Mouse (Mus musculus): ENCODE measurements at regions not wholly inside any gene's neighbourhood (a gene's known extent, or its start where the extent isn't known, plus 50 kb on each side); places are given as distances from the start of the nearest gene placed in this dataset.

DNA sequence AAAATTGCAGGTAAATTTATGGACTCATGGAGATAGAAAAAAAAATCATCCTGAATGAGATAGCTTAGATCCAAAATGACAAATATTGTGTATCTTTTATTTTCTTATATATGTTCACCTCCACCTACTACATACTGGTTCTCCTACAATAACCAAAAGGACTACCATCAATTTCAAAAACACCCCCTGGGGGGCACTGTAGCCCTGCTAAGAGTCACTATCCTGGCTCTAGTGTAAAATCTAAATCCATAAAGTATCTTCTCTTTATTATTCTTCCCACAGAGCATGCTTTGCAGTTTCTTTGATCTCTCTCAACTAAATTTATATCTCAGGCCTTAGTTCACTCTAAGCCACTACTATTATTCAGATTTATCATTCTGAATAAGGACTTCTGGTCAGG, 122.3 kb upstream of the Arhgef26 start:
- TF ChIP-seq CTCF (IDR thresholded peaks at IDR 0.05; ENCODE audit: low read depth) = no peak
- TF ChIP-seq EP300 (IDR thresholded peaks at IDR 0.05; ENCODE audit: low read depth) = no peak
